Mouse (Mus musculus): ENCODE results near the gene Hmcn1.

The Hmcn1 gene

DNA sequence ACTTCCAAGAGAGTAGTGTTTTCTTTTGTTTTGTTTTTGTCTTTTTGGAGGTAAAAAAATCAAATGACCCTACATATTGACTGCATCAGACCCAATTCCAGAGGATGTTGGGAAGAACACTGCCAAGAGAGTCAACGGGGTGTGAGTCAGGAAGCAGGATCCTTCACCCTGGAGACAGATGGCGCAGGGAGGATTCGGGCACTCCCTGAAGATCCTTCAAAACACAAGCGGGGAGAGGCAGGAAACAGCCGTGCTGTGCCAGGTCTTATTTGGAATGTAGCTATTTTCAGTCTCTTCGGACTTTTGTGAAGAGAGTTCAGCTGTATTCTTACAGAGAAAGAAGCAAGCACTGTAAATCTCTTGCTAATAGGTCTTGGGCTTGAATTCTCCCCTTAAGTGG, 120.0 kb downstream of the Hmcn1 start:
- DNase-seq = peak; percentile 61 to 78

DNA sequence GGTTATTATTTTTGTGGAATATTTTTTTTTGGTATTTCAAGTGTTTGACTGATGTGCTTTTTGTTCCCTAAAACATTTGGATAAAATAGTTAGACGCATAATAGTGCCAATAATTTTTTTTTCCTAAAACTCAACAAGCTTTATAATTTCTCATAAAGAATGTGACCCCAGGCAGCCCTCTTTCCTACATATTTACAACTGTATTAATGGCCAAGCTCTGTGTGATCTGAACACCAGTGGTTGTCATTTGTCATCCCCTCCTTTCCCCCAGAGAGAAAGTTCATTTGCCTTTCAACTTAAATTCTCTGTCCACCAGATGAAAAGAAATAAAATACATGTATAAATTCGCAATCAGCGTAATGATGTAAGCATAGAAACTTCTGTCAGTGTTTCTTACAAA, 121.1 kb downstream of the Hmcn1 start:
- no peak for DNase-seq

DNA sequence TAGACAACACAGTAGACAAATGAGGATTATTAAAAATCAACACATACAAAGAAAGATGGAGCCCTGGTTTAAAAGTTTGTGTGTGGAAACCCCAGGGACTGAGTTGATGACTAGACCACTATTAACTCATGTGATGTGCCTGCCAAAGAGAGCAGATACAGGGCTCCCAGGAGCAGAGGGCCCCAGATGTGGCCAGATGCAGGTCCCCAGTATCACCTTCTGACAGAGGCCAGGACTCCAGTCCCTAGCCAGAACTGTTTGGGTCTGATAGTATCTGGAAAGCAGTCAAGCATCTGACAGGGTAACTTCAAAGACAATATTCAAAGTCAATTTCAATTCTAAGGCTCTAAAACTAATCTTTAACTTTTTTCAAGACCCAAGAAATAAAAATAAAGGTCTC, 124.0 kb downstream of the Hmcn1 start:
- no peak for DNase-seq

DNA sequence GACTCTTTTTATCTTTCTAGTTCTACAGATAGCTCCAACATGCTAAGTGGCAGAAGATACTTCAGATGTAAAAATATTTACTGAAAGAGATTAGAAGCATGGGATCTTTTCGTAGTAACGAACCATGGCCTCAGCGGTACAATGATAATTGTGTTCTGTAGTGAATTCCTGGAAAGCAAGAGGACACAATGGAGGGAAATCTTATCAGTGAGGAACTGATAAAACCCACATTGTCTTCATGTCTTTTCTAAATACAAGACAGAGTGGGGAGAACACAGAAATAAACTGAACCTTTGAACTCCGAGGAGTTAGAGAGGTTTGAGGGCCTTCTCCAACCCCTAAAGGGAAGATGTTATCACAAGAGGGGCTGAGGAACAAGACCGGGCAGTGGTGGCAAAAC, 126.6 kb downstream of the Hmcn1 start:
- DNase-seq = no peak

DNA sequence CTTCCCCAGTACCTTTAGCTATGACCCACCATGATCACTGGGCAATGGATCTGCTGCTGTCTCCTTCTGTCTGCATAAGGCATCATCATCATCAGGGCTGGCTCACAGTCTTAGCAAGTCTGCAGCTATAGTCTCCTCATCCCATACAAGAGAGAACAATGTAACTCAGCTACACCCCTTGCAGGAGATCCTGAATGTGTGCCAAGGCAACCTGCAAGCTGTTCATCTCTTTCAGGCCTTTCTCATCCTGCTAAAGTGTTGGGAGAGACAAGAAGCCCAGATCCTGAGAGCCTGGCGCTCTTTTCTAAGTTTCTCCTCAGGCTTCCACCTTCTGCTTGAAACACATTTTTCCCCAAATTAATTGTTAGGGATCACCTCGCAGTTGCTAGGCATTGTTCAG, 135.5 kb downstream of the Hmcn1 start:
- no peak for DNase-seq

DNA sequence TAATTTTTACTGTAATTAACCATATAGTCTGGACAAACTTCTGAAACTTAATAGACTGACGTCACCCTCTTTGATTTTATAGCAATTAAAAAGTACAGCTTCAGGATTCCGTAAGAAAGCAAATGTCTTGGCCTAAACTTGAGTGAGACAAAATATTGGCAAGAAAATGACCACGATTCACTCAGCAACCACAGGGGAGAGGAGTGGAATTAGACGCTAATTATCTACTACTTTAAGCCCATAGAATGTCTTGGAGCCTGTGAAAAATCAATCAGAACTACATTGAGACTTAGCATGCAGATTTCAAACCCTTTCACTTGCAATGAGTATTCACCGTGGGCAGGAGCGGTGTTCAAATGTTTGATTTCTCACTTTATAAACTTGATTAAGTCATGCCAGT, 159.8 kb downstream of the Hmcn1 start:
- no peak for DNase-seq

DNA sequence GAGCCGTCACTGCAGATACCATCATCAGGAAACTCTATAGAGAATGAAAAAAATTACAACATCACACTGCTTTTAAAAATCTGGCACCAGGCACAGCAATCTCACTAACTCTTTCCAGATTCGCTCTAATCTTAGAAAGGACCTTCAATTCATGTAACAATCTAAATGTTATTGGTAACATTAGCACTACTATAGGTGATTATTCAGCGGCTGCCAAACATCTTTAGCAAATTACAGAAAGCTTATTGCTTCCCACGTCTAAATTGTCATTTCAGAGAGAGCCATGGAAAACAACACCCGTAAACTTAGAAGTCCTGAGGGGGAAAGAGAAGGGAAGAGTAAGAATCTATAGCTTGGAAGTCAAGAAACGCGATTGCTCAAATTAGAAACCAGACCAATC, 163.4 kb downstream of the Hmcn1 start:
- DNase-seq = no peak

DNA sequence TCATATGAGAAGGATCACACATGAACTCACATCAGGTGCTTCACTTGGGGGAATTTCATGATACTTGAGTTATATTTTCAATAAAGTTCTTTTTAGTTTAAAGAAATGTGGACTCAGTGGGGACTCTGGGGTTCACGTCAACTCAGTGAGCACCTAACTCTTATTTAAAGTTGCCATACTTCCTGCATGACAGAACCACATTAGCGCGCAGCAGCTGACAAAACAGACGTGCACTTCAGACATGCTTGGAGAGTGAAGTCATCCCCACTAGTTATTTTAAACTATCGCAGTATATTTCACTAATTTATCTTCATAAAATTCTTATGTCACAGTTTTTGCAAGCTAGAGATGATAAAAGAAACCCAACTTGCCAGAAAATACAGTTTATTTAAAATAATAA, 166.1 kb downstream of the Hmcn1 start:
- DNase-seq = no peak

DNA sequence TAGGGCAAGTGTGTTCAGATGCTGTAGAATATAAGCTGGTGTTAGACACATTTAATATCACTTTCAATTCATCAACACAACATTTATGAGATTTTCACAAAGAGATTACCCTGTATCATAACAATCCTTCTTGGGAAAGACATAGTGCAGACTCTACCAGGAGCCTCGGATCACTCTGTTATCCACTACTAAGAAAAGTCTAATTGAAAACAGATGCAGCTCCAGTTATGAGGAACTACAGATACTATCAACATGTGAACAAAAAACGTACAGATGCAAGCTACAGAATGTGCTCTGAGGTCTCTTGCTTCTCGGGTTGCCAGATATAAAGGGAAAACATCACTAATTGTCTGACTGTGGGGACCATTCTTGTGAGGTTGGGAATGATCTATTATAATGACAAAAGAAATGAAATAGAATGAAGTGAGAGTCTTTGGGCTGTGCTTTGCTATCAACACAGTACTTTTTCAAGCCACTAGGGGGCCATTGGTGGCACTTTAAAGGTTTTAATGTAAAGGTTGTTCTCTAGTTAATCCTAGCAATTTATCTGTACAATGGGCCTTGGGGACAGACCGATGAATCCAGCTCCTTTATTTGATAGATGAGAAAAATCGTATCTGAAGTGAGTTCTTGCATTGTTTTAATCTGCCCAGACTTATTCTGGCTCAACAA, 168.8 kb downstream of the Hmcn1 start:
- DNase-seq = peak in 1 of 2 experiments; percentile 19

DNA sequence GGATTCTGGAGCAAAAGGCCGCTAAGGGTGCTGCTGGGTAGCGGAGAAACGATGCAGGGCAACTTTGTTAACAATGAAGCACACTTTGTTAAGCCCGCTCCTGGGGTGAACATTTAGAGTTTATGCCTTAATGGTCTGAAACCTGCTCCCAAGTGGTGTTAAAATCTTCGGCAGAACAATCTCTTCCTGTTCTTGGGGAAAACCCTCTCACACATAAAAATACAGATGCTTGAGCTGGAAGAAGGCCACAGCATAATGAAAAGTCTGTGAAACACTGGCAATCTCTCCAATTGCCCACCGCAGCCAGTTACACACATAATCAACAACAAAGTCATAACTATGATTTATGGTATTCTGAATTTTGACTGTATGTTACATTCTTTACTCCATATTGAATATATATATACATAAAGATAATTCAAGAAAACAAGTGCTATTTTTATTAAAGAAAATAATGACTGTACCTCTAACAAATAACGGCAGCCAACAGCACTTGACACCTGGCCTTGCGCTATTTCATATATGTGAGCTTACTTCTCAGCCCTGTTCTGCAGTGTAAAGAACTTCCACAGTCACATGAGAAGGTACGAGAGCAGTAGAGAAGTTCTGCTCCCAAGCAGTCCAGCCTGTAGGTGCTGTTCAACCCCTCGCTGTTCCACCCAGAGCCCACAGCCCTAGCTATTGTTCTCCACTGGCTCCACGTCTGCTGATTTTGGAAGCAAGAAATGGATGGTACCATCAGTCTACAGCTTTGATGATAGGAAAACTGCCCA, 177.0 kb downstream of the Hmcn1 start:
- no peak for DNase-seq

DNA sequence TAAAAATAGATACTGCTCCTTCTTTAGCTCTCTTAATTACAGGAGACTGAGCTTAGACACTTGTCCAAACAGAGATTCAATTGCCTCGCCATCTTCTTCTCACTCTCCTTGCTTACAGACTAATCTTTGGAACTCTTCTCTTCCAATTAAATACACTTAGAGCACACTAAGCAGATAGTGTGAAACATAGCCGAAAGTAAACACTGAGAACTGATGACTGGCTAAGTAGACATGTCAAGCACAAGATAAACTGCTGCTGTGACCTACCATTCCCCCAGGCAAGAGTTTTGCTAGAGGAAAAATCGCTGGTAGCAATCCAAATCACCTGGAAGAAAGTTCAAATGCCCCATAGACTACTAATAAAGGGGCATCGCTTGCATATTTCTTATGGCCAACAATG, 178.3 kb downstream of the Hmcn1 start:
- DNase-seq = no peak

DNA sequence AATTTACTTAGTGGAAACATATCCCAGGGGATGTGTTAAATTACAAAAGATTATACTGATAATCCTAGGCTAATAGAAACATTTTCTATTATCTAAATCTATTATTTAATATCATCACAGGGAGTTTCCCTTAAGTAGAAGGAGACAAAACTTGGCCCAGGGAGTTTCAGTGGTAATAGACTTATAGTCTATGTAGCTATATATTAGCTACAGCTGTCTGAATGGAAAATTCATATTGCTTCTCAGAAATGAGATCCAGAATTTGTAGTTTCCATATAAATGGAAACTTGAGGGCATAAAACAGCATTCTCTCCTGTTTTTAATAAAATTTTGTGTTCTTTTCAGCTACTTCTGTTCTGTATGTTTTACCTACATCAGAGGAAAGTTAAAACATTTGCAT, 179.9 kb downstream of the Hmcn1 start:
- no peak for DNase-seq

DNA sequence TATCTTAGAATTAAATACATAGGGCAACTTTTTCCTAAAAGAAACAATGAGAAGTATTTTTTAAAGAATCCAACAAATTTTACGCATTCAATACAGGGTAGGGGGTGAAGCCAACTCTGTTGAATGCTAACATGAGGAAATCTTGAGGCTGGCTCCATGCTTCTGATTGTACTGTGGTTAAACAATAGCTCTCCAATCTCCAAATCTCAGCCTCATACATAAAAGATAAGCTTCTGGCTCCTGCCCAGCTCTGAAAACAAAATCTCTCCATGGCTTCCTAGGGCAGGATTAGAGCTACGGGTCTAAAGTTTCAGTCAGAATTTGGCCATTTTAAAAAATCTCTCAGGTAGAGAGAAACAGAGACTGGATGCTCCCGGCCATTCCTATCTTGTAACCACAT, 186.4 kb downstream of the Hmcn1 start:
- DNase-seq = no peak

DNA sequence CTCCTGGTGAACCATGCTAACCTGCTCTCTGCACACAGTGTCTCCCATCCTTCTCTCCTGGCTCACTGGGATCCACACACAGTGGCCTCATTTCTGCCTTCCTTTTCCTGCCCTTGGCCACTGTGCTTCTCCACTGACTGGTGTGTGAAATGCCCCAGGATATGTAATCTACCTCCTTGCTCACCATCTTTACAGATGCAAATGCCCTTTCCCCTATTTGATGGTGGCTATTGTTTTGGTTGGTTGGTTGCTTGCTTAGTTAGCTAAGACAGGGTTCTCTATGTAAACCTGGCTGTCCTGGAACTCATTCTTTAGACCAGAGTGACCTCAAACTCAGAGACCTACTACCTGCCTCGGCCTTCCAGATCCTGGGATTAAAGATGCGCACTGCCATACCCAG, 187.8 kb downstream of the Hmcn1 start:
- DNase-seq = no peak

DNA sequence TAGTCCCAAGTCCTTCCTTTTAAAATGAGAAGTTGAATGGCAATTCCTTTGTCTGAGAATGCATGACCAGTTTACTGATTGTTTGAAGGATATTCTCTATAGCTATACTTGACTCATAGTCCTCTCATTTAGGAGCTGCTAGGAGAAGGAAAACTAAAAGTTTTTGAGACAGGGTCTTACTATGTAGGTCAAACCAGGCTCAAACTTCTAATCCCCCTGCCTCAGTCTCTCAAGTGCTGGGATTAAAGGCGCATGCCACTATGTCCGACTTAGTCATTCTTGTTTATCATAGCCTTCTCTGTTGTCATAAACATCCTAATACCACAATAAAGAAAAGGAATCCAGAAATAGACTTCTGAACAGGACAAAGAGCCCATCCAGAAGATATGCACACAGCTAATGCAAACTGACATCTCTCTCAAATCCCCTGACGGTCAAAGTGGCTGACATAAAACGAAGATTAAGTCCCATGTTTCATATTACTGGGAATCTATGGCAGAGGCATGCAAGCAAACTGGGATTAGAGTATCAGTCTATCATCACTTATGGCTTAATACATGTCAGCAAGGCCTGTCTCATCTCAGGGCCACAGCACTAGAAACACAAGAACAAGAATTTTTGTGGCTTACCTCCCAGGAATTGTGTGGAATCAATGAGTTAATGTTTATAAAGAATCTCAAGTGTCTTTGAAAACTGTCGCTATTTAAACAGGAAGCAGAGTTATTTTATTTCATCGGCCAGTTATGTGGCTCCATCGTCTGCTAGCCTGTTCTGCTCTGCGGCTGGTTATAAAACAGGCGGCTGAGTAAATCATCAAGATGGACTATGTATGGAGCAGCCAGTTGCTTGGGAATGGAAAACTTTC, 188.8 kb downstream of the Hmcn1 start:
- no peak for DNase-seq

DNA sequence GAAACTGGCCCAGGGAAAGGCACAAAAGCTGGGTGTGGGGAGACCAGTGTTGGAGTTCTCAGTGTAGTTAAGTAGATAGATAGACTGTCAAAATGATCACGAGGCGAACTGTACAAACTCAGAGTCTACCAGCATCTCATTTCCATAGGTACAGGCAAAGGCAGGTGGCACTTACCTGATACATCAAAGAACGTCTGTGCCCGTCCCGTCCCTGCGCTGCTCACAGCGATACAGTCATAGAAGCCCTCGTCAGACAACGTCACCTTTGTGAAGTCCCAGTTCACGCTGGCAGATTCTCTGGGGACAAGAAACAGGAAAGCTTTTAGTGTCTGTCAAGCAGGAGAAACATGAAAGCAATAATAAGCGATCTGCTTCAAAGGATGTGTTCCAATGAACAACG, 190.6 kb downstream of the Hmcn1 start:
- DNase-seq = no peak

DNA sequence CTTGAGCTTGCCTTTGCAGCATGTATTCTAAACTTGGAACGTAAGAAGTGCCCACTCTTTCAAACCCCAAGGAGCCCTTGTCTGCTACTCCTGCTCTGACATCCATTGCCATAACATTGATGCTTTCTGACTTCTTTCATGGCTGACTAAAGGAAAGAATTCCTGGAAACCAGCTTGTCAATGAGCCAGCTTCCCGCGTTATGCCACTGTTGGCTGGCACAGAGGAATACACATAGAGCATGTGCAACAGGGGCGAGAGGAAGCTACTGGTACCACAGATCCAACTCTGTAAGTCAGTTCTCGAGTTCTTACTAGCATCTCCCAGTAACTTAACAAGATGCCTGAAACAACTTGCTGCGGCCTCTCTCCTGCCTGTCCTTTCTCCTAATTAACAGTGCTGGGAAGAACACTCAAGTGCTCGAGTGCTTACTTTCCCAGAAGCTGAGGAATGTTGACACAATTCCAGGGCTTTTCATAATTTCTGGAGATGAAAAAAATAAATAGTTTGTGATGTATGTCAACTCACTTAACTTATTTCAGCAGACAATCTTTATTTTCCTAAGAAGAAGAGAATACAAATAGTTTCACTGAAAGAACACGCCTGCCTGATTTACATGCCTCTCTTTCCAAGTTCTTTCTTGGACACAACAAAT, 192.5 kb downstream of the Hmcn1 start:
- no peak for DNase-seq

DNA sequence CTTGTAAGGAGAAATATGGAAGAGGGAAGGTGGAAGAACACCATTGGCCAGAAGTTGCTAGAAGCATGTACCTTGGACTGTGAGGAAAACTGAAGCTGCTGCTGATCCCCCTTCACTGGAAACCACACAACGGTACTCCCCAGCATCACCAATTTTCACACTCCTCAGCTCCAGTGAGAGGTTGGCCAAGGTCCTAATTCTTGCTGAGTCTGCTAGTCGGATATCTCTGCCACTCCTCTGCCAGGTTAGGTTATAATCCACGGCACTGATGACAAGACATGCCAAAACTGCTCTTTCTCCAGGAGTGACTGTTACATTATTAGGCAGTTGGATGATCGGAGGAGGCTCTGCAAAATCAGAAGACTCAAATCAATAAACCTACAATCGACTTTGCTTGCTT, 194.6 kb downstream of the Hmcn1 start:
- DNase-seq = no peak

DNA sequence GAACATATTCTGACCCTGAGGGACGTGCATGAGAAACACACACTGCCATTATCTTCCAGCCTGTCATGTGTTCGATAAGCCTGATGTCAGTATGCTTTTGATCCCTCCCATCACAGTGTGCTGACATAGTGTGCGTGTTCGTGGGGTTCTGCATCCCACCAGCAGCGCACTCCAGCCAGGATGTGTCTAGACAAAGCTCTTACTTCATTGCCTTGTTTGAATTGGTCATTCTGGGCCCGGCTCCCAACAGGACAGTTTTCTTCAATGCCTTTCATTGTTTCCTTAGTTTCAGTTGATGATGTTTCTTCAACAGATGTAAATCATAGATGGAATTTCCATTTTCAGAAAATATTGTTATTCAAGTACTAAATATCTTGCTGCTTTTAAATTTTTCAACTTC, 206.5 kb downstream of the Hmcn1 start:
- no peak for DNase-seq

DNA sequence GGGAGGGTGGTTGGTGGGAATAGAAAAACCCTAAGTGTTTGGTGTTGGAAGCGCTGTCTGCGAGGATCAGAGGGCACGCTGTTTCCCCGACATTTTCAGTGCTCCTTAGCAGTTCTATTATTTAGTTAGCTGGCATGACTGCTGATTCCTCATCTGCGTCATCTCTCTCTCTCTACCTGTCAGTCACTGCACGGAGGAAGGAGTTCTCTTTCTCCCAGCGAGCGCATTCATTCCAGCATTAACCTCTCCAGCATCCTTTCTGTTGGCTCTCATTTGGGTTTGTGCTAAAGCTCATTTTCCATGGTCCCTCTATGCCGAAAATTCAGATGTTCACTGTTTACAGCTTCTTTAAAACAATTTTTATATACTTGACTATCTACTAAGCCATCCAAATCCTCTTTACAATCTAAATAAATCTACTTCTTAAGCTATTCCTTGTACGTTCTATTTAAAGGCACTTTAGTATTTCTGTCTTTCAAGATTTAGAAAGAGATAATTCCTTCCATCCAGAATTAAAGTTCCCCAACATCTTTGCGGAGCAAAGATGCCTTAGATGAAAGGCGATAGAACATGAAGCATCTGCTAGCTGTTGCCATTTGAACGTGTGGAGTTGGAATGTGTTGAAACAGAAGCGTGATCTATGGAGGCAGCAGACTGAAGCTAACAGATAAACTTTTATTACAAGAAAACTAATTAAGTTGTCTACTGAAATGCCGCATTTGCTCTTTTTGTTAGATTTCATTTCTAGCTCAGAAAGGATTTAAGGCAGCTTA, 210.0 kb downstream of the Hmcn1 start:
- no peak for DNase-seq

DNA sequence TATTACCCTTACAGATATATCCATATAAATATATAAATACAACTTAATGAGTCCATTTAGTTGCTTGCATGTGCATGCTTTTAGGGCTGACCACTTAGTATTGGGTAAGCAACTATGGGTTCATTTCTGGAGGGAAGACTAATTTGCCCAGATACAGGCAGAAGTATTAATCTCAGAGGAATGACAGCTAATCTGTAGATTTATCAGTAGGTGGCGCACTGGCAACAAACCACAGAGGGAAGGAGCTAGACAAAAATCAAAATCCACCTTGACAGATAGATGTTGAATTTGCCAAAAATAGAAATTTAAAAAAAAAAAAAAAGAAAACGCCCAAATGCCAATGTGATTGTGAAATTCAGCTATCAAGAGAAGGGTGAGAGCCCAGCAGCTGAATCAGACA, 213.3 kb downstream of the Hmcn1 start:
- peak in 1 of 2 experiments; percentile 13 for DNase-seq

DNA sequence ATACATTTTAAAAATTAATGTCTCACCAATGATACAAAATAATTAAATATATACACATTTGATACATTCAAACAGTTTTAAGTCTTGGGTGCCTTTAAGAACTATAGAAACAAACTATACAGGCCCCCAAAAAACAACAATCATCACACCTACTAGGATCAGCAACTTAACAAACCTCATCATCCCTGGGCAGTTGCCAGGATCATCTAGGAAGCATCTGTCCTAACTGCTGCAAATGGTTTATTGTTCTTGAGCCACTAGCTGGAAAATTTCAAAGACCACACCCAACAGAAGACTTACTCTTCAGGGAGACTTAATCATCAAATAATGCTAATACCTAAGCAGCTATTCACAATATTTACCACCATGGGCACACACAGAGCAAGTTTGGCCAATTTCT, 216.5 kb downstream of the Hmcn1 start:
- peak in 1 of 2 experiments; percentile 26 for DNase-seq
